Mouse (Mus musculus): ENCODE data around the gene Dab2. TPM values are rescaled to one million over a fixed set of nuclear protein-coding genes. Genes with fewer than 3 reads are reported as not detected.

Gene Dab2
- total RNA-seq, 2 experiments from 2014 or later, result 13.7 to 15.3 TPM

- DNase-seq (ENCODE audit: low spot score in 2 of 2), result no peak
- intact Hi-C loops (cut with DNase I), result no loop called here
Observed at GRCm38 (mm10) chr15:6388146-6388545, 88.6 kb downstream of the Dab2 start.

DNA sequence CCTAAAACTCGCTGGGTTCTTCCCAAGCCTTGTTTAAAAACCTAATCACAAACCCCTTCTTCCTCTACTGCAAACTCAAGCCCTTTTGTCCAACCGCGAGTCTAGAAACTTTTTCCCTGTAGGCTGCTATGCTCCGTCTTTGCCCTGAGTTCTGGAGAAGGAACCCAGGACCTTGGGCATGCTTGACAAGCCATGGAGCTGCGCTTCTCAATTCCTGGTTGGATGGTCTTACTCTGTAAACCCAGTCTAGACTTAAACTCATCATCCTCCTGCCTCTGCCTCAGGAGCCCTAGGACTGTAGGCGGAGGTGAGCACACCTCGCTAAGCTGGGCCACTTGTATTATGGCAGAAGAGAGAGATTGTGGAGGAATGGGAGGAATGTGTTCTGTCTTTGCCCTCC is 89.0 kb downstream of the Dab2 start:
- intact Hi-C loops (cut with DNase I), result no loop called here
- DNase-seq (ENCODE audit: low spot score in 2 of 2), result no peak

DNA sequence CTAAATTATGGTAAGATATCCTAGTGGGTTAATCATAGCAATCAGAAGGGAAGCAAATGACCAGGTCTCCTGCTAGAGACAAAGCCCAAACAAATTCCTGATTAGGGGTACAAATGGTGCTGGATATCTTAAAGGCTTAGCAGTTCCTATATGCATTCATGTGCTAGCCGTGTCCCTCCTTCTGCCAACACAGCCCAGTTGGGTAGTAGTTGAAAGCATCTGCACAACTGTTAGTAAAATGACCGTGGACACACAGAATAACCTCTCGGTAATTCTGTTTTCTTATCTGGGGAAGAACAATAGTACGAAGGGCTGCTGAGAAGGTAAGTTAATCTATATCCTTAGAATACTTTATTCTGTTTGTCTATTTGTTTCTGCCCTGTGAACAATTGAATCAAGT is 90.5 kb downstream of the Dab2 start:
- intact Hi-C loops (cut with DNase I), result no loop called here
- no peak for DNase-seq (ENCODE audit: low spot score in 2 of 2)

- intact Hi-C loops (cut with DNase I), result no loop called here
- DNase-seq (ENCODE audit: low spot score in 2 of 2), result peak in 1 of 2 experiments; percentile 19
Observed at GRCm38 (mm10) chr15:6390657-6391056, 91.1 kb downstream of the Dab2 start.

DNA sequence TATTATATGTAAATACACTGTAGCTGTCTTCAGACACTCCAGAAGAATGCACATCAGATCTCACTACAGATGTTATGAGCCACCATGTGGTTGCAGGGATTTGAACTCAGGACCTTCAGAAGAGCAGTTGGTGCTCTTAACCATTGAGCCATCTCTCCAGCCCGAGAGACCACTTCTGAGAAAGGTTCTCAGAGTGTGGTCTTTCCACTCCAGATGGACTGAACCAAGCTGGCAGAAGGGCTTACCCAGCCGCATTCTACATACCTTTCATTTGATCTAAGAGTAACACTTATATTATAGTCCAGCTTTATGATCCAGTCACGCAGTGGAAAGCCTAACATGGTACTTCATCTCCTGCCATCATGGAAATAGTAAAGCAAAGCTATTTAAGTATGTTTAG is 92.3 kb downstream of the Dab2 start:
- intact Hi-C loops (cut with DNase I), result no loop called here
- no peak for DNase-seq (ENCODE audit: low spot score in 2 of 2)

DNA sequence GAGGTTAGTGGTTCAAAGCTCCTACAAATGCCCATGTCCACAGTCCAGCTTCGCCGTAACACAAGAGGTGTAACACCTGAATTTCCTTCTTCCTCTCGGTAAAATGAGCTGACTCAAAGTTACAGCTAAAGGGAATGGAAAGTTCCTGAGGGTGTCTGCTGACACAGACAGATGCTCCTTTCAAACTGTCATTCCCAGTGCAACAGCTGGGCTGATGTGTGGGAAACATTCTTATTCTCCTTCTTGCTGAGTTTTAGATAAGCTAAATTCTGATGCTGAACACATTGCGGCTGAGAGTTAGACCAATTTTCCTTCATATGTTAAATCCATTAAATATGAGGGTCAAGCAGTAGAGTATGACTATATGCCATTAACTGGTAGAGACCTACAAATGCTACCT is 94.0 kb downstream of the Dab2 start:
- DNase-seq (ENCODE audit: low spot score in 2 of 2), result no peak
- intact Hi-C loops (cut with DNase I), result no loop called here

- DNase-seq (ENCODE audit: low spot score in 2 of 2), result no peak
- intact Hi-C loops (cut with DNase I), result no loop called here
Observed at GRCm38 (mm10) chr15:6398211-6398610, 98.6 kb downstream of the Dab2 start.

DNA sequence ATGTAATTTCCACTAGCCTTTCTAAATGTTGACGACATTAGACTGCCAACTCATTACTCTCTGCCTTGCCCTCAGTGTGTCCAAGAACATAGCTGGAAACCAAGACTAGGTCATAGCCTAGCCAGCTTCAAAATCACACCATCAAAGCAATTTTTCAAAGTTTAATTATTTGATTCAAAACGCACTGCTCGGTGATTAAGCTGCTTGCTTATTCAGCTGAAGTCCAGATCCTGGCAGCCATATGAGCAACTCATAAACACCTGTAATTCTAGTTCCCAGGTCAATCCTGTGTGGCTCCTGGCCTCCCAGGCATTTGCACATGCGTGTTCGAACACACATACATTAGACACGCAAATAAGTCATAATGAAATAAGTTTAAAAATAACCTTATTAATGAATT is 99.3 kb downstream of the Dab2 start:
- intact Hi-C loops (cut with DNase I), result no loop called here
- no peak for DNase-seq (ENCODE audit: low spot score in 2 of 2)

- intact Hi-C loops (cut with DNase I), result no loop called here
- DNase-seq (ENCODE audit: low spot score in 2 of 2), result no peak
Observed at GRCm38 (mm10) chr15:6400115-6400514, 100.5 kb downstream of the Dab2 start.

GRCm38 (mm10) chr15:6402433-6402832 is 102.8 kb downstream of the Dab2 start:
- DNase-seq (ENCODE audit: low spot score in 2 of 2), result no peak
- intact Hi-C loops (cut with DNase I), result no loop called here

GRCm38 (mm10) chr15:6404172-6404571 is 104.6 kb downstream of the Dab2 start:
- intact Hi-C loops (cut with DNase I), result no loop called here
- no peak for DNase-seq (ENCODE audit: low spot score in 2 of 2)

DNA sequence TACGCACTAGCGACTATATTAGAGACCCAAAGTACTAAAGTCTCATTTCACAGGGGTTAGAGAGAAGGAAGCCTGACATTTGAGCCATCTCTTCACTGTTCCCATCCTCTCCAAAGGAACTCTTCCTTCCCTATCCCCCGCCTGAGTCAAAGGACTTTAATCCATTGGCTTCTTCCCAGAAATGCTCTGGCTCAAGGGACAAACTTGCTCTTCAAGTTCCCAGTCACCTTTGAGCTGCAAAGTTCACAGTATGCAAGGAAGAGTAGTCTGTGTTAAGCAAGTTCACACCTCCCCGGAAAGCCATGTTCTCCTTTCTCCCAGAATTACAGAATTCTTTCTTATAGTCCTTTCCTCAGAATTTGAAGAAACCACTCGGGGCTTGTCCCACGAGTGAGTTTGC is 107.2 kb downstream of the Dab2 start:
- intact Hi-C loops (cut with DNase I), result no loop called here
- DNase-seq (ENCODE audit: low spot score in 2 of 2), result no peak

- intact Hi-C loops (cut with DNase I), result no loop called here
- DNase-seq (ENCODE audit: low spot score in 2 of 2), result no peak
Observed at GRCm38 (mm10) chr15:6409031-6409430, 109.4 kb downstream of the Dab2 start.

GRCm38 (mm10) chr15:6410161-6410560 is 110.6 kb downstream of the Dab2 start:
- intact Hi-C loops (cut with DNase I), result no loop called here
- DNase-seq (ENCODE audit: low spot score in 2 of 2), result no peak

DNA sequence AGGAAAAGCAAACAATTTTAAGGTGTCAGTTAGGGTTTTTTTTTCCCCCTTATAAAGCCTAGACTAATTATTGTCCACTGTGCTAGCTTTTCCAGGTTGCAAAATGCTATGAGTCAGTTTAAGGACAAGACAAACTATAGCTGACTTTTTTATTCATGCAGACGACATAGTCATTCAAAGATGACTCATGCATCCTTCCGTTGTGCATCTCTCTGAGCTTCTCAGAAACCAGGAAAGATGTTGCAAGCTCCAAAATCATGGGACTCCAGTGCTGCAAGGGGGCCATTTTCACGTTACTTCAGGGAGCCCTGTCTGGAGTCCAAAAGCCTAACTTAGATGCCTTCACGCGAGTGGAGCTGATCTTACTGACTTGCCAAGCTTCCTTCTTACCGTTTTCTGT is 111.7 kb downstream of the Dab2 start:
- intact Hi-C loops (cut with DNase I), result no loop called here

GRCm38 (mm10) chr15:6415317-6415716 is 115.7 kb downstream of the Dab2 start:
- intact Hi-C loops (cut with DNase I), result no loop called here
- DNase-seq (ENCODE audit: low spot score in 2 of 2), result no peak

More for the DNA sequence above, 111.7 kb downstream of the Dab2 start:
- DNase-seq (ENCODE audit: low spot score in 2 of 2), result peak in 1 of 2 experiments; percentile 65

DNA sequence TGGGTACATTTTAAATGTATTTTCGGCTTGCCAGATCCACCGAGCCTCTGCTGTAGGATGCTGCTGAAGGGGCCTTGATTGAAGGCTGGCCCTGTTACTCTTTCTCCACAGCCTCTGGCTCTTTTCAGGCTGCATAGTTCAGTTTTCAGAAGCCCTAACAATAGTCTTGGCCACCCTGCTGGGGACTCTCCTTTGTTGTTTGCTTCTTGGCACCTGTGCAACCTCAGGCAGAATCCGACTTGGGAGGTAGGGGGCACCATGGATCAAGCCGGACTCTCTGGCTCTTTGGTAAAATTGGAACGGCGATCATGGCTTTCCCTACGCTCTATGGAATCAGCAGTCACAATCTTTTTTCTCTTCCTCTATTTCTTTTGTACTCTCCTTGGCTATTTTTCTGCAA is 132.2 kb downstream of the Dab2 start:
- intact Hi-C loops (cut with DNase I), result no loop called here
- DNase-seq (ENCODE audit: low spot score in 2 of 2), result no peak

GRCm38 (mm10) chr15:6432411-6432810 is 132.8 kb downstream of the Dab2 start:
- intact Hi-C loops (cut with DNase I), result no loop called here
- no peak for DNase-seq (ENCODE audit: low spot score in 2 of 2)

- intact Hi-C loops (cut with DNase I), result loop anchor here (1.0 kb wide), 1 partner anchor 197 kb away; no protein-coding TSS in a partner anchor
Observed at GRCm38 (mm10) chr15:6435281-6435680, 135.7 kb downstream of the Dab2 start.

GRCm38 (mm10) chr15:6435773-6436172 is 136.2 kb downstream of the Dab2 start:
- intact Hi-C loops (cut with DNase I), result loop anchor here (1.0 kb wide), 1 partner anchor 197 kb away; no protein-coding TSS in a partner anchor
- peak in 1 of 2 experiments; percentile 37 for DNase-seq (ENCODE audit: low spot score in 2 of 2)

More at GRCm38 (mm10) chr15:6435281-6435680, 135.7 kb downstream of the Dab2 start:
- DNase-seq (ENCODE audit: low spot score in 2 of 2), result no peak

- intact Hi-C loops (cut with DNase I), result no loop called here
- DNase-seq (ENCODE audit: low spot score in 2 of 2), result no peak
Observed at GRCm38 (mm10) chr15:6438685-6439084, 139.1 kb downstream of the Dab2 start.

DNA sequence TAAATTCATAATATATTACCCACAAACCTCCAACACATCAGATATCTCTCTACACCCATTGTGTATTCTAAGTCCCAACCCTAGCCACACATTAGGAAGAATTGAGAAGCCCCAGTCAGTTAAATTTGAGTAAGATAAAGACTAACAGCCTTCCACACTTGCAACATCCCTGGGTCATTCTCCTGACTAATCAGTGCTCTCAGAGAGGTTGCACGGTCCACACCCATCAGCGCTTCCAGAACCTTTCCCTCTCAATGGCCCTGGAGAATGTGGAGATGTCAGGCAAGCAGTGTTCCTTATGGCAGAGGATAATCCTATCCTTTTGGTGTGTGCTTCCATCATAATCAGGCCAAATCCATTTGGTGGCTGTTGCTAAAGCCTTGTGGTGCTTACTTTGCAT is 144.9 kb downstream of the Dab2 start:
- intact Hi-C loops (cut with DNase I), result no loop called here
- no peak for DNase-seq (ENCODE audit: low spot score in 2 of 2)
